Mouse (Mus musculus) E14TG2a.4 (cell line): Measurements from ENCODE around the gene Gtsf1l.

Experiments used
- H3K27me3 ChIP-seq: 2 replicates; pipeline ENCODE4 v1.6.1; 2014; ENCODE audit warnings: low read length, control low read depth; ENCODE audit not compliant: insufficient read depth
- H3K36me3 ChIP-seq: 2 replicates; pipeline ENCODE4 v1.6.1; 2014; ENCODE audit warnings: low read length, control low read depth; ENCODE audit not compliant: insufficient read depth
- H3K4me1 ChIP-seq: replicated peaks from 2 replicates; pipeline ENCODE4 v1.6.1; 2014; ENCODE audit warnings: low read depth, low read length, control low read depth
- H3K4me3 ChIP-seq: replicated peaks from 2 replicates; pipeline ENCODE4 v1.5.1; 2014; ENCODE audit warnings: mild to moderate bottlenecking, low read length
- H3K9me3 ChIP-seq: 2 replicates; pipeline ENCODE4 v1.6.1; 2014; ENCODE audit warnings: low read length, control low read depth
- CTCF ChIP-seq: conservative IDR thresholded peaks from 2 replicates; pipeline ENCODE4 v1.5.1; 2014; ENCODE audit warnings: low read length
- NANOG ChIP-seq: IDR thresholded peaks from 2 replicates; pipeline ENCODE4 v1.6.1; 2014; ENCODE audit warnings: borderline replicate concordance, low read length, mixed read lengths
- POU5F1 ChIP-seq: IDR thresholded peaks from 2 replicates; pipeline ENCODE4 v1.6.1; 2014; ENCODE audit warnings: low read length, borderline replicate concordance

Gene Gtsf1l

GRCm38 (mm10) chr2:163052101-163052500, 35.6 kb downstream of the Gtsf1l start:
- TF ChIP-seq CTCF (no peak), POU5F1 (no peak), NANOG (peak; percentile 46; the same call in 1 of the 2 replicates)
- Histone ChIP-seq H3K4me1 (peaks cover 66% of the 10 kb centered on the region), H3K36me3 (peaks cover 38% of the 10 kb centered on the region), H3K27me3 (no peaks in the 10 kb centered on the region), H3K9me3 (no peaks in the 10 kb centered on the region), H3K4me3 (peak overlapping the region; percentile 99)

- peak overlapping the region; percentile 99 for H3K4me3 ChIP-seq
- peaks cover 62% of the 10 kb centered on the region for H3K4me1 ChIP-seq
- TF ChIP-seq CTCF (no peak), POU5F1 (no peak)
- H3K36me3 ChIP-seq: peaks cover 38% of the 10 kb centered on the region
- no peaks in the 10 kb centered on the region for H3K9me3 ChIP-seq
- H3K27me3 ChIP-seq: no peaks in the 10 kb centered on the region
Measured at GRCm38 (mm10) chr2:163051691-163052090, 36.0 kb downstream of the Gtsf1l start.

- peaks cover 47% of the 10 kb centered on the region for H3K36me3 ChIP-seq
- no peak for TF ChIP-seq CTCF
- no peak for TF ChIP-seq NANOG
- TF ChIP-seq POU5F1: no peak
- peaks cover 61% of the 10 kb centered on the region for H3K4me1 ChIP-seq
- peak overlapping the region; percentile 23; the same call in 1 of the 2 replicates for H3K4me3 ChIP-seq
- H3K9me3 ChIP-seq: no peaks in the 10 kb centered on the region
- no peaks in the 10 kb centered on the region for H3K27me3 ChIP-seq
Measured at GRCm38 (mm10) chr2:163049116-163049515, 38.5 kb downstream of the Gtsf1l start.

GRCm38 (mm10) chr2:163048125-163048524, 39.5 kb downstream of the Gtsf1l start:
- no peaks in the 10 kb centered on the region for H3K9me3 ChIP-seq
- H3K36me3 ChIP-seq: peaks cover 57% of the 10 kb centered on the region
- H3K27me3 ChIP-seq: no peaks in the 10 kb centered on the region
- no peak overlapping the region for H3K4me3 ChIP-seq
- TF ChIP-seq POU5F1 (no peak), NANOG (no peak), CTCF (peak; percentile 93)
- H3K4me1 ChIP-seq: peaks cover 51% of the 10 kb centered on the region

GRCm38 (mm10) chr2:163039940-163040339, 47.7 kb downstream of the Gtsf1l start:
- Histone ChIP-seq H3K4me1 (peaks cover 52% of the 10 kb centered on the region), H3K4me3 (no peak overlapping the region), H3K27me3 (no peaks in the 10 kb centered on the region), H3K9me3 (peaks cover 25% of the 10 kb centered on the region), H3K36me3 (peaks cover 89% of the 10 kb centered on the region)
- TF ChIP-seq POU5F1 (no peak), CTCF (no peak), NANOG (no peak)
